Mouse (Mus musculus): Measurements from ENCODE around the gene Synj2.

- TF ChIP-seq EP300 (IDR thresholded peaks at IDR 0.05; ENCODE audit: low read depth) (no peak), CTCF (IDR thresholded peaks at IDR 0.05; ENCODE audit: low read depth) (no peak)
Measured at GRCm38 (mm10) chr17:5966706-5967105, 25.6 kb downstream of the Synj2 start.
